Mouse (Mus musculus) cerebellum, adult 2 months (tissue): ENCODE measurements around the gene Wdtc1.

Experiments
- CTCF ChIP-seq: fragments of 200-500 bp; IDR thresholded peaks from 2 replicates; pipeline ENCODE4 v1.5.1; 2011; ENCODE audit warnings: low read depth, mild to moderate bottlenecking, control low read depth, low read length, moderate library complexity, borderline replicate concordance; ENCODE audit not compliant: insufficient read depth
- POLR2A ChIP-seq: fragments of 200-500 bp; IDR thresholded peaks from 2 replicates; pipeline ENCODE4 v1.6.1; 2011; ENCODE audit warnings: low read length, control low read depth, borderline replicate concordance; ENCODE audit not compliant: insufficient read depth

GRCm38 (mm10) chr4:133370298-133371274 is 17.3 kb upstream of the Wdtc1 start:
- no peak for TF ChIP-seq CTCF
- no peak for TF ChIP-seq POLR2A
